Mouse (Mus musculus) liver, embryonic 14.5 days (tissue): ENCODE results near the gene Arf1. TPM values are rescaled to one million over a fixed set of nuclear protein-coding genes. Genes with fewer than 3 reads are reported as not detected.
"Not testable (repeated sequence)": the region's sequence is repeated elsewhere in the genome, so short reads cannot be mapped to it uniquely, and the experiment has no call there.

Source experiments
- ATAC-seq: fragments of 200-750 bp; cut with Nextera tagmentation; 2 replicates; pipeline ENCODE4 v1.8.0; 2017; ENCODE audit warnings: moderate number of reproducible peaks, mild to moderate bottlenecking, moderate library complexity; ENCODE audit not compliant: insufficient read depth
- DNase-seq, 3 experiments: peaks; one replicate each; pipeline ENCODE4 v3.0.0-alpha.2; 2012 to 2013; ENCODE audit warnings: low read depth in 3 of 3, low spot score in 3 of 3
- H3K27ac ChIP-seq: fragments of 300-500 bp; sonication (generic); 2 replicates; pipeline ENCODE4 v1.5.1; 2014; ENCODE audit warnings: moderate library complexity, mild to moderate bottlenecking, control low read depth, inconsistent platforms
- H3K27me3 ChIP-seq: fragments of 300-500 bp; sonication (generic); 2 replicates; pipeline ENCODE4 v1.6.1; 2014; ENCODE audit warnings: mild to moderate bottlenecking, low read length, moderate library complexity; ENCODE audit not compliant: control insufficient read depth, insufficient read depth
- H3K36me3 ChIP-seq: fragments of 300-500 bp; sonication (generic); replicated peaks from 2 replicates; pipeline ENCODE4 v1.6.1; 2014; ENCODE audit warnings: low read depth; ENCODE audit not compliant: control insufficient read depth, insufficient read depth
- H3K4me1 ChIP-seq, 2 experiments: fragments of 200-500 bp in 1 of 2; fragments of 300-500 bp in 1 of 2; sonication (generic) in 1 of 2; replicated peaks; 2 replicates each; pipeline ENCODE4 v1.6.1; 2012 to 2014; ENCODE audit warnings: antibody characterized with exemption in 1 of 2, inconsistent platforms in 1 of 2, low read length in 1 of 2; ENCODE audit not compliant: control insufficient read depth in 2 of 2, insufficient read depth in 2 of 2
- H3K4me2 ChIP-seq: fragments of 300-500 bp; sonication (generic); 2 replicates; pipeline ENCODE4 v1.6.1; 2014; ENCODE audit warnings: low read depth, mild to moderate bottlenecking, control low read depth, moderate library complexity
- H3K4me3 ChIP-seq, 2 experiments: fragments of 200-500 bp in 1 of 2; fragments of 300-500 bp in 1 of 2; sonication (generic) in 1 of 2; 2 replicates each; pipeline ENCODE4 v1.5.1; 2012 to 2014; ENCODE audit warnings: low read depth in 2 of 2, low read length in 2 of 2, mild to moderate bottlenecking in 2 of 2, control low read depth in 1 of 2, inconsistent platforms in 1 of 2, moderate library complexity in 1 of 2; ENCODE audit not compliant: insufficient read depth in 1 of 2
- H3K9ac ChIP-seq: fragments of 300-500 bp; sonication (generic); replicated peaks from 2 replicates; pipeline ENCODE4 v1.6.1; 2014; ENCODE audit warnings: mild to moderate bottlenecking, control low read depth, moderate library complexity
- H3K9me3 ChIP-seq: fragments of 300-500 bp; sonication (generic); 2 replicates; pipeline ENCODE4 v1.6.1; 2016; ENCODE audit warnings: low read length, mixed read lengths; ENCODE audit not compliant: control insufficient read depth
- CTCF ChIP-seq: IDR thresholded peaks from 2 replicates; pipeline ENCODE4 v1.5.1; 2016; ENCODE audit warnings: antibody characterized with exemption, low read depth, control low read depth
- EP300 ChIP-seq: IDR thresholded peaks from 2 replicates; pipeline ENCODE4 v1.6.1; 2016; ENCODE audit warnings: antibody characterized with exemption, low read depth
- WGBS: fragments of 180-500 bp; shearing (Covaris S2); extraction: QIAGEN DNeasy Blood & Tissue Kit; methylation state at CpG from one replicate; pipeline ENCODE4 v1.1.7; 2014; ENCODE audit not compliant: insufficient replicate concordance; 5-methylcytosine and 5-hydroxymethylcytosine counted together
- polyA plus RNA-seq, 2 experiments: library from polyadenylated mRNA; depleted of rRNA in 1 of 2; stranded (reverse) in 1 of 2; unstranded in 1 of 2; fragments of >200 nt; fragmentation: Nextera tagmentation in 1 of 2; extraction: Ambion mirVana in 1 of 2; gene quantifications; 2 replicates each; pipeline versions ENCODE4 v1.2.1 to v1.2.3; 2012 to 2014

Arf1 gene
- polyA plus RNA-seq, 2 experiments: 190 to 227 TPM

DNA sequence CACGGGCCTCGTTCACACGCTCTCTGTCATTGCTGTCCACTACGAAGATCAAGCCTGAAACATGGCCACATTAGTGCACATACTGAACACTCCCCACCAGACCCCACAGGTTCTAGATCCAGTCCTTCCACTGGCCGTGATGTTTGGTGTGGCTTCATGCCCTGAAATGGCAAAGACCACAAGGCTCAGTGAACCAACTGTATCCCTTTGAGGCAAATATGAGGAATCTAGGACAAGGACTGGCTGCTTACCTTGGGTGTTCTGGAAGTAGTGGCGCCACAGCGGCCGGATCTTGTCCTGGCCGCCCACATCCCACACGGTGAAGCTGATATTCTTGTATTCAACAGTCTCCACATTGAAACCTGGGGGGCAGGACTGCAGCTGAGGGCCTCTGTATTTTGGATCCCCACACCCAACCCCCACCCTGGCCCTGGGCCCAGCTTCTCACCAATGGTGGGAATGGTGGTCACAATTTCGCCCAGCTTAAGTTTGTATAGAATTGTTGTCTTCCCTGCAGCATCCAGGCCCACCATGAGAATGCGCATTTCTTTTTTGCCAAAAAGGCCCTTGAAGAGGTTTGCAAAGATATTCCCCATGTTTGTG, 15.1 kb downstream of the Arf1 start:
- no peak for ATAC-seq

DNA sequence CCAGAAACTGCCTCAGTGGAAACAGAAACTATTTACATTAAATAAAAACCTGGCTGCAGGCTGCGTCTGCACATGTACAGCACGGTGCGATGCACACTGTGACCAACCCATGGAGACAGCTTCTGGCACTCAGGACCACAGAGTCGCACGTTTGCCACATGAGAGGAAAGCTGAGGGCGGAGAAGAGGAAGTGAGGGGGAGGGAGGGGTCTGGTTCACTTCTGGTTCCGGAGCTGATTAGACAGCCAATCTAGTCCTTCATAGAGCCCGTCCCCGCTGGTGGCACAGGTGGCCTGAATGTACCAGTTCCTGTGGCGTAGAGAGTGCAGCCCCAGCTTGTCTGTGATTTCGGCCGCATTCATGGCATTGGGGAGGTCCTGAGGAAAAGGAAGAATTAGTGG, 15.8 kb downstream of the Arf1 start:
- 38% methylated on average over 12 of the region's 12 CpGs for WGBS
- H3K4me1 ChIP-seq: peaks cover 6 to 23% of the 10 kb centered on the region in 2 experiments

More for the DNA sequence above, 15.1 kb downstream of the Arf1 start:
- peaks cover 51% of the 10 kb centered on the region for H3K36me3 ChIP-seq
- WGBS: 84% methylated on average over 12 of the region's 12 CpGs
- H3K27me3 ChIP-seq: no peaks in the 10 kb centered on the region
- H3K4me3 ChIP-seq: no peak overlapping the region
- H3K9ac ChIP-seq: no peak overlapping the region
- DNase-seq: no peak
- H3K9me3 ChIP-seq: no peaks in the 10 kb centered on the region
- TF ChIP-seq EP300 (no peak), CTCF (no peak)
- no peak overlapping the region for H3K27ac ChIP-seq
- H3K4me1 ChIP-seq: peaks cover under 1 to 20% of the 10 kb centered on the region in 2 experiments
- no peak overlapping the region for H3K4me2 ChIP-seq

GRCm38 (mm10) chr11:59211561-59211960, 16.5 kb downstream of the Arf1 start:
- WGBS: 82% methylated on average over 6 of the region's 9 CpGs
- Histone ChIP-seq H3K4me1 (peaks cover 6 to 18% of the 10 kb centered on the region in 2 experiments), H3K36me3 (peaks cover 47% of the 10 kb centered on the region)
- not testable (repeated sequence) for H3K4me3 ChIP-seq, H3K9ac ChIP-seq, ATAC-seq, H3K27ac ChIP-seq, H3K27me3 ChIP-seq, H3K9me3 ChIP-seq, H3K4me2 ChIP-seq, DNase-seq

More for the DNA sequence above, 15.8 kb downstream of the Arf1 start:
- not testable (repeated sequence) for ATAC-seq, H3K27me3 ChIP-seq, H3K9ac ChIP-seq, H3K9me3 ChIP-seq, H3K4me2 ChIP-seq, H3K4me3 ChIP-seq, H3K27ac ChIP-seq, DNase-seq
- H3K36me3 ChIP-seq: peaks cover 47% of the 10 kb centered on the region

DNA sequence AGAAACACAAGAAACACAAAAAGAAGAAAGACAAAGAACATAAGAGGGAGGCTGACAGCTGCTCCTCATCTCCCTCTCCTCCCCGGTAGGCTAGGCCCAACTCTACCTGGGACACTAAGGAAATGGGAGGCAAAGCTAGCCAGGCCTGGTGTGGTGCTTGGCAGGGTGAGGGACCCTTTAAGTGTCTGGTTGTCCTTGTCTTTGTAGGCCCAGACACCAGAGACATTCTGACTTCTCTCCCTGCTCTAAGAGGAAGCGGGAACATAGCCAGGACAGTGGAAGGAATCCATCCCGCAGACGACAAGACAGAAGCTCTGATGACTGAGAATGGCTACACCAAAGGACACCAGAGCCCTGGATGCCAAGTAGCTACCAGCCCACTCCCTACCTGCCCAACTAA, 18.1 kb downstream of the Arf1 start:
- no peak overlapping the region for H3K9ac ChIP-seq
- no peaks in the 10 kb centered on the region for H3K27me3 ChIP-seq
- WGBS: 79% methylated on average over 4 of the region's 4 CpGs
- peaks cover 53% of the 10 kb centered on the region for H3K36me3 ChIP-seq
- H3K9me3 ChIP-seq: no peaks in the 10 kb centered on the region
- no peak overlapping the region for H3K4me3 ChIP-seq
- peaks cover 6 to 16% of the 10 kb centered on the region in 2 experiments for H3K4me1 ChIP-seq
- H3K4me2 ChIP-seq: no peak overlapping the region
- DNase-seq (no peak), ATAC-seq (no peak)
- no peak overlapping the region for H3K27ac ChIP-seq
- no peak for TF ChIP-seq CTCF
- no peak for TF ChIP-seq EP300

DNA sequence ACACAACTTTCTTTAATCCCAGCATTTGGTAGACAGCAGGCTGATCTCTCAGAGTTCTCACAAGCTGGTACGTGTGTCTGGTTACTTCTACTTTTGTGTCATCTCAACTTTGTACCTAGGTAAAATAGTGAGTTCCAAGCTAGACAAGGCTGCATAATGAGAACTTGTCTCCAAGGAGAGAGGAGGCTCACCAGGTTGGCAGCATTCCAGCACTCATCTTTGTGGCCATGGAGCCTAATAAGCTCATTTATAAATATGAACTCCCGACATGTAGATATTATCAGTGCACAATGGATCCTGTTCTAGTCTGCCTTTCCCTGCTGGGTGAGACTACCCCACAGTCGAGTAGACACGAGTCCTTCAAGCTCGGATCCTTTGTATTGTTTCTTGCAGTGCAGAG, 18.5 kb downstream of the Arf1 start:
- WGBS: 75% methylated on average over 5 of the region's 5 CpGs
- no peak overlapping the region for H3K9ac ChIP-seq

More for the DNA sequence above, 18.5 kb downstream of the Arf1 start:
- Histone ChIP-seq H3K4me1 (peaks cover 6 to 16% of the 10 kb centered on the region in 2 experiments), H3K4me2 (peak overlapping the region; percentile 96), H3K4me3 (no peak overlapping the region; a peak in 2 of 4 replicates), H3K27ac (no peak overlapping the region), H3K36me3 (peaks cover 51% of the 10 kb centered on the region), H3K9me3 (no peaks in the 10 kb centered on the region), H3K27me3 (no peaks in the 10 kb centered on the region)
- TF ChIP-seq EP300 (no peak), CTCF (no peak)
- no peak for ATAC-seq
- DNase-seq: no peak
